Mouse (Mus musculus): Measurements from ENCODE around the gene March5. TPM values are rescaled to one million over a fixed set of nuclear protein-coding genes. Genes with fewer than 3 reads are reported as not detected.

March5 gene
- polyA plus RNA-seq, 1 experiment: 189 TPM

- Histone ChIP-seq H3K4me3 (ENCODE audit: insufficient read depth, low read length) (no peak overlapping the region), H3K4me1 (ENCODE audit: control insufficient read depth, insufficient read depth, low read length) (no peaks in the 10 kb centered on the region), H3K27ac (ENCODE audit: insufficient read depth, low read length) (no peak overlapping the region)
- TF ChIP-seq POLR2A (IDR thresholded peaks at IDR 0.05; ENCODE audit: low read depth, low read length) (no peak), CTCF (IDR thresholded peaks at IDR 0.05; ENCODE audit: borderline replicate concordance, insufficient read depth, low read length) (no peak)
Observed at GRCm38 (mm10) chr19:37255321-37255720, 48.0 kb downstream of the March5 start.

- Histone ChIP-seq H3K4me3 (ENCODE audit: insufficient read depth, low read length) (no peak overlapping the region), H3K4me1 (ENCODE audit: control insufficient read depth, insufficient read depth, low read length) (peaks cover 10% of the 10 kb centered on the region), H3K27ac (ENCODE audit: insufficient read depth, low read length) (no peak overlapping the region)
- TF ChIP-seq CTCF (IDR thresholded peaks at IDR 0.05; ENCODE audit: borderline replicate concordance, insufficient read depth, low read length): no peak
- TF ChIP-seq POLR2A (IDR thresholded peaks at IDR 0.05; ENCODE audit: low read depth, low read length): no peak
Observed at GRCm38 (mm10) chr19:37262389-37262788, 55.0 kb downstream of the March5 start.

- Histone ChIP-seq H3K4me1 (ENCODE audit: control insufficient read depth, insufficient read depth, low read length) (peaks cover 10% of the 10 kb centered on the region), H3K4me3 (ENCODE audit: insufficient read depth, low read length) (no peak overlapping the region), H3K27ac (ENCODE audit: insufficient read depth, low read length) (no peak overlapping the region)
- TF ChIP-seq POLR2A (IDR thresholded peaks at IDR 0.05; ENCODE audit: low read depth, low read length) (no peak), CTCF (IDR thresholded peaks at IDR 0.05; ENCODE audit: borderline replicate concordance, insufficient read depth, low read length) (no peak)
Observed at GRCm38 (mm10) chr19:37263566-37263942, 56.2 kb downstream of the March5 start.

DNA sequence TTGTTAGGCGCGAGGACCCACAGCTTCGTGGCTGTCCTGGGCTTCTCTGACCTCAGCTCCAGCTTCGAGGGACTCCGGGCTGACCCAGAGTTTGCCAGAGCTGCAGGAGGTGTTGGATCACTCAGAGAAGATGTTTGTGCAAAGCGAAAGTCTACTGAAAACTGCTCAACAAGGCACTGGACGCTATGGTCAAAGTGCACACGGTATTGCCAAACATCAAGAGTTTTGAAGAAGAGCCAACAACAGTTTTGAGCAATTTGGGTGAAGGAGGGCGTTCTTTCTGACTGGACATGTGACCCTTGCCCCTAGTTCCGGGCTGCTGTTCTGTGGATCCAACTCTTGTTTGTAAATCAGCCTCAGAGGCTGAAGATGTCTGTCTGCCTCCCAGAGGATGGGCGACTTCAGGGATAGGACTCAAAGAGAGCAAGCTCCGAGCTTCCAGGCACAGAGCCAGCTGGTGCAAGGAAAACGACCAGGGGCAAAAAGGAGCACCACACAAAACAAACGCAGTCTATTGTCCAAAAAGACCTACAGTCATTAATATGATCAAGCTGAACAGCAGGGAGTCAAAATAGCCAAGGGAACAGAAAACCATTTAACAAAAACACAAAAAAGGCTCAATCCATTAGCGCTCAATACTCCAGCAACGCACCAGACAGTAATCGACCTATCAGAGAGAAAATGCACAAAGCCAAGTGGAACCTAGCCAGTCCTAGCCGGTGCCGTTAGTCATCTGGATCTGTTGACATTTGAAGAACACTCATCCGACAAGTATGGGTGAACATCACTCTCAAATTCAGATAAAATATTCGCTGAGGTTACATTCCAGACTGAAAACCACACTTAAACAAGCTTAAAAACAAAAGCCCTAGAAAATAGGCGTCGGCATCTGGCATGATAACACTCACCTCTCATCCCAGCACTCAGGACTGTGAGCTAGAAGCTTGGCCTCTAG, 56.9 kb downstream of the March5 start:
- Histone ChIP-seq H3K4me3 (ENCODE audit: insufficient read depth, low read length) (no peak overlapping the region), H3K4me1 (ENCODE audit: control insufficient read depth, insufficient read depth, low read length) (peaks cover 10% of the 10 kb centered on the region), H3K27ac (ENCODE audit: insufficient read depth, low read length) (peak overlapping the region; percentile 51; the same call in 1 of the 2 replicates)
- TF ChIP-seq POLR2A (IDR thresholded peaks at IDR 0.05; ENCODE audit: low read depth, low read length) (no peak), CTCF (IDR thresholded peaks at IDR 0.05; ENCODE audit: borderline replicate concordance, insufficient read depth, low read length) (no peak)

GRCm38 (mm10) chr19:37265333-37266103, 58.2 kb downstream of the March5 start:
- no peak for TF ChIP-seq POLR2A (IDR thresholded peaks at IDR 0.05; ENCODE audit: low read depth, low read length)
- peak; percentile 96 for TF ChIP-seq CTCF (IDR thresholded peaks at IDR 0.05; ENCODE audit: borderline replicate concordance, insufficient read depth, low read length)
- Histone ChIP-seq H3K4me1 (ENCODE audit: control insufficient read depth, insufficient read depth, low read length) (peaks cover 10% of the 10 kb centered on the region), H3K4me3 (ENCODE audit: insufficient read depth, low read length) (no peak overlapping the region), H3K27ac (ENCODE audit: insufficient read depth, low read length) (no peak overlapping the region)

DNA sequence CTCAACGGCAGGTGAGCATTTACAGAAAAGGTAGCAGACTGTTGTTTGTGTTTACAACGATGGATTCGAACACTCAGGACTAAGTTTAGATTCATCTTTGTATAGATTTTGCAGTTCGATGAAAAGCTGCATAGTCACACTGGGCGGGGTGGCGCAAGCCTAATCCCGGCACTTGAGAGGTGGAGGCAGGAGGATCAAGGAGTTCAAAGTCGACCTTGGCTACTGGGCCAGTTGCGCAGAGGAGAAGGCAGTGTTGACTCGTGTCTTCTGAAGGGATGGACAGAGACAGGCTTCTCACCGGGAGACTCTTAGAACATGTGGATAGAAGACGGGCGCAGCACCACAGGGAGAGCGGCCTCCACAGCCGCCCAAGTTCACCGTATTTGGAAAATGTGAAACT, 61.8 kb downstream of the March5 start:
- H3K4me1 ChIP-seq (ENCODE audit: control insufficient read depth, insufficient read depth, low read length): peaks cover 4% of the 10 kb centered on the region
- TF ChIP-seq CTCF (IDR thresholded peaks at IDR 0.05; ENCODE audit: borderline replicate concordance, insufficient read depth, low read length) (no peak), POLR2A (IDR thresholded peaks at IDR 0.05; ENCODE audit: low read depth, low read length) (no peak)
- H3K27ac ChIP-seq (ENCODE audit: insufficient read depth, low read length): no peak overlapping the region
- no peak overlapping the region for H3K4me3 ChIP-seq (ENCODE audit: insufficient read depth, low read length)

Other genes with a start within 250 kb of the March5 start
- 2.2 and 2.3 TPM in 2 replicates for gene Cpeb3, start 1.1 kb downstream of the March5 start, polyA plus RNA-seq (2011; ENCODE audit: insufficient read length, low read depth, missing spikeins)
- 59.2 and 62.2 TPM in 2 replicates for gene Ide, start 130.3 kb downstream of the March5 start, polyA plus RNA-seq (2011; ENCODE audit: insufficient read length, low read depth, missing spikeins)
- 31.8 and 48.6 TPM in 2 replicates for gene Kif11, start 168.9 kb downstream of the March5 start, polyA plus RNA-seq (2011; ENCODE audit: insufficient read length, low read depth, missing spikeins)
- gene Hhex, start 227.3 kb downstream of the March5 start, polyA plus RNA-seq (2011; ENCODE audit: insufficient read length, low read depth, missing spikeins): 0.84 TPM in 1 of 2 replicates, not detected in the other